25 mouse cellular contexts compared by ENCODE assay signal in the genomic region with DNA sequence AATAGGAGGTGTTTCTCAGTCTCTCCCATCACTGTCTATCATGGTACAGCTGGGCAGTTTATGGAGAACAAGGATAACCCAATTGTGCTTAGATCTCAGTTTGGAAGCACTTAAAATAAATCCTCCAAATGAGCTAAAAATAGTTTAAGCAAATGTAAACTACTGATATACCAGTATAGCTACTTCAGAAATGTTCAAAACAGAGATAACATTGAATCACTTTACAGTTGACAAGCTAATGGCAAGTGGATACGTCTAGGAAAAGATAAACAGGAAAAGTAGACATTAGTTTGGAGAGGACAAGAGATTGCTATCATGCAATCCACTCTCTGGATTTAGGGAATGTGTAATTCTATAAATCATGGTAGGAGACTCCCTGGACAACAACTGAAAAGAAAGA. TPM values are rescaled to one million over a fixed set of nuclear protein-coding genes. Genes with fewer than 3 reads are reported as not detected.
DNase-seq lines count a peak whose midpoint lies in the region; ATAC-seq and TF ChIP-seq lines count a peak whose summit lies in the region.
"Had no signal": no experiment of that assay in that cellular context is flagged by ENCODE, and none has a peak within 500 bp of the region (broad histone marks: within the 10 kb centered on the region; RNA-seq: fewer than 3 reads in every experiment).

No protein-coding gene starts in this region.

- H3K9me3 ChIP-seq in lung, embryonic 14.5 days (ENCODE audit: low read depth, low read length), result no peaks in the 10 kb centered on the region
- H3K9me3 ChIP-seq in lung, embryonic 16.5 days (ENCODE audit: control insufficient read depth, low read length), result no peaks in the 10 kb centered on the region
- H3K9me3 ChIP-seq: embryonic facial prominence, embryonic 13.5 days; embryonic facial prominence, embryonic 15.5 days; forebrain, embryonic 10.5 days; forebrain, embryonic 12.5 days had no signal

- no peaks in the 10 kb centered on the region for H3K4me1 ChIP-seq in lung, embryonic 14.5 days (ENCODE audit: insufficient read depth)
- H3K4me1 ChIP-seq in lung, embryonic 16.5 days (replicated peaks; ENCODE audit: control insufficient read depth, insufficient read depth, low read length), result no peaks in the 10 kb centered on the region; the same call in 1 of the 2 replicates
- H3K4me1 ChIP-seq: embryonic facial prominence, embryonic 13.5 days; embryonic facial prominence, embryonic 15.5 days; forebrain, embryonic 10.5 days; forebrain, embryonic 12.5 days had no signal

- DNase-seq in lung, embryonic 14.5 days, result peak; percentile 6
- DNase-seq in lung, postnatal 4 days, result no peak
- DNase-seq in lung, postnatal 14 days, result no peak
- DNase-seq in mesoderm, embryonic 11.5 days (ENCODE audit: low read depth, low spot score), result peak; percentile 1
- no peak for DNase-seq in left cerebral cortex, adult 8-10 months (ENCODE audit: low spot score in 2 of 2)
- DNase-seq: adrenal gland, adult 2 months; adrenal gland, postnatal 10 days; adrenal gland, postnatal 25 days; cerebellum, adult 11 months; cerebellum, adult 18-20 months; cerebellum, adult 8-10 months; cerebellum, adult 9-11 months; cerebellum, postnatal 14 days; cerebellum, postnatal 36 days; embryo, embryonic 11 days had no signal

- H3K27me3 ChIP-seq in lung, embryonic 14.5 days (ENCODE audit: insufficient read depth, low read length), result no peaks in the 10 kb centered on the region
- H3K27me3 ChIP-seq in lung, embryonic 16.5 days (ENCODE audit: control insufficient read depth, insufficient read depth, low read depth, low read length), result no peaks in the 10 kb centered on the region
- H3K27me3 ChIP-seq: embryonic facial prominence, embryonic 13.5 days; embryonic facial prominence, embryonic 15.5 days; forebrain, embryonic 12.5 days had no signal

- H3K4me2 ChIP-seq in lung, embryonic 14.5 days, result no peak overlapping the region
- no peak overlapping the region for H3K4me2 ChIP-seq in lung, embryonic 16.5 days (ENCODE audit: low read depth, low read length)
- H3K4me2 ChIP-seq: embryonic facial prominence, embryonic 13.5 days; embryonic facial prominence, embryonic 15.5 days; forebrain, embryonic 12.5 days had no signal

- no peak for TF ChIP-seq CTCF in lung, embryonic 14.5 days (IDR thresholded peaks at IDR 0.05; ENCODE audit: low read depth)

- no peak overlapping the region for H3K4me3 ChIP-seq in lung, embryonic 14.5 days (ENCODE audit: low read depth, low read length)
- no peak overlapping the region for H3K4me3 ChIP-seq in lung, embryonic 16.5 days (ENCODE audit: low read length)
- H3K4me3 ChIP-seq: embryonic facial prominence, embryonic 13.5 days; embryonic facial prominence, embryonic 15.5 days; erythroblast, embryonic 14.5 days; forebrain, embryonic 10.5 days; forebrain, embryonic 12.5 days had no signal

- no peak overlapping the region for H3K27ac ChIP-seq in lung, embryonic 14.5 days (ENCODE audit: low read depth)
- 0 out of 2 replicates have a peak overlapping the region, but pooled peaks have one; percentile 39 for H3K27ac ChIP-seq in lung, embryonic 16.5 days (ENCODE audit: low read length)
- H3K27ac ChIP-seq: embryonic facial prominence, embryonic 13.5 days; embryonic facial prominence, embryonic 15.5 days; forebrain, embryonic 10.5 days; forebrain, embryonic 12.5 days had no signal

- ATAC-seq in lung, embryonic 14.5 days (ENCODE audit: insufficient read depth), result no peak
- ATAC-seq in lung, embryonic 16.5 days (ENCODE audit: low read depth), result no peak
- ATAC-seq: forebrain, embryonic 14.5 days had no signal

- WGBS in lung, embryonic 14.5 days, result 7% methylated on average over 1 of the region's 1 CpGs
- 13% methylated on average over 1 of the region's 1 CpGs for WGBS in lung, embryonic 16.5 days

- H3K9ac ChIP-seq in lung, embryonic 14.5 days, result no peak overlapping the region
- no peak overlapping the region for H3K9ac ChIP-seq in lung, embryonic 16.5 days (ENCODE audit: low read length)
- H3K9ac ChIP-seq: embryonic facial prominence, embryonic 13.5 days; embryonic facial prominence, embryonic 15.5 days; forebrain, embryonic 12.5 days had no signal

- no peaks in the 10 kb centered on the region for H3K36me3 ChIP-seq in lung, embryonic 14.5 days (ENCODE audit: insufficient read depth)
- H3K36me3 ChIP-seq in lung, embryonic 16.5 days (ENCODE audit: control insufficient read depth, insufficient read depth, low read length), result no peaks in the 10 kb centered on the region
- H3K36me3 ChIP-seq: embryonic facial prominence, embryonic 13.5 days; embryonic facial prominence, embryonic 15.5 days; forebrain, embryonic 10.5 days; forebrain, embryonic 12.5 days had no signal

RNA-seq across cellular contexts. Expression of a gene that starts 19.5 kb away (rescaled TPM):
- 25.2 and 32.1 TPM in 2 replicates for polyA plus RNA-seq in lung, embryonic 14.5 days (2014; fragmentation: Nextera tagmentation; extraction: Ambion mirVana)
- 58.9 and 59.3 TPM in 2 replicates for polyA plus RNA-seq in lung, embryonic 16.5 days (2015; fragmentation: Nextera tagmentation; extraction: Ambion mirVana)
- 1 to 10 TPM; 1.8 to 2.7 (median 2.2) TPM for total RNA-seq in left cerebral cortex, adult 8-10 months (2022)
- total RNA-seq: common myeloid progenitor, adult 5-6 weeks; ES-E14; MEL had no signal
- polyA plus RNA-seq: erythroblast, embryonic 14.5 days; forebrain, embryonic 12.5 days had no signal

Comparison
In these comparisons a context has a peak if more than half of its experiments do, and no peak if none do; other contexts are left out.
1. DNase-seq: peak in lung, embryonic 14.5 days (single experiment) and mesoderm, embryonic 11.5 days (single experiment); none in lung, postnatal 4 days (0 of 2), lung, postnatal 14 days (single experiment) and left cerebral cortex, adult 8-10 months (0 of 2).